Mouse (Mus musculus): ENCODE measurements around the gene Atp23. TPM values are rescaled to one million over a fixed set of nuclear protein-coding genes. Genes with fewer than 3 reads are reported as not detected.

Atp23 gene
- total and polyA plus RNA-seq, 2 experiments: 5.9 to 6.4 TPM

GRCm38 (mm10) chr10:126862193-126862592 lies 39.0 kb downstream of the Atp23 start:
- Histone ChIP-seq H3K36me3 (ENCODE audit: control insufficient read depth, insufficient read depth, low read length) (no peaks in the 10 kb centered on the region), H3K4me1 (ENCODE audit: control insufficient read depth, insufficient read depth, low read length) (no peaks in the 10 kb centered on the region), H3K4me3 (ENCODE audit: insufficient read depth, low read depth, low read length) (no peak overlapping the region), H3K9ac (ENCODE audit: low read depth, low read length) (no peak overlapping the region), H3K79me2 (ENCODE audit: control insufficient read depth, insufficient read depth, low read length) (no peaks in the 10 kb centered on the region), H3K27me3 (ENCODE audit: control insufficient read depth, insufficient read depth, low read length) (no peaks in the 10 kb centered on the region), H3K27ac (replicated peaks; ENCODE audit: insufficient read depth, low read depth, low read length) (no peak overlapping the region)
- 85% methylated on average over 12 of the region's 12 CpGs for WGBS
- no peak for DNase-seq (ENCODE audit: extremely low read depth, low read depth, low spot score)
- no peak for TF ChIP-seq POLR2A (IDR thresholded peaks at IDR 0.05; ENCODE audit: extremely low read depth, insufficient read depth, low read length)
- no peak for TF ChIP-seq CTCF (IDR thresholded peaks at IDR 0.05; ENCODE audit: low read depth, low read length)

GRCm38 (mm10) chr10:126853286-126853685 lies 47.9 kb downstream of the Atp23 start:
- Histone ChIP-seq H3K27ac (replicated peaks; ENCODE audit: insufficient read depth, low read depth, low read length) (no peak overlapping the region), H3K36me3 (ENCODE audit: control insufficient read depth, insufficient read depth, low read length) (no peaks in the 10 kb centered on the region), H3K79me2 (ENCODE audit: control insufficient read depth, insufficient read depth, low read length) (no peaks in the 10 kb centered on the region), H3K4me1 (ENCODE audit: control insufficient read depth, insufficient read depth, low read length) (no peaks in the 10 kb centered on the region), H3K27me3 (ENCODE audit: control insufficient read depth, insufficient read depth, low read length) (no peaks in the 10 kb centered on the region), H3K4me3 (ENCODE audit: insufficient read depth, low read depth, low read length) (no peak overlapping the region), H3K9ac (ENCODE audit: low read depth, low read length) (no peak overlapping the region)
- TF ChIP-seq POLR2A (IDR thresholded peaks at IDR 0.05; ENCODE audit: extremely low read depth, insufficient read depth, low read length): no peak
- peak; percentile 54 for TF ChIP-seq CTCF (IDR thresholded peaks at IDR 0.05; ENCODE audit: low read depth, low read length)
- 75% methylated on average over 10 of the region's 10 CpGs for WGBS
- DNase-seq (ENCODE audit: extremely low read depth, low read depth, low spot score): no peak

GRCm38 (mm10) chr10:126845309-126845911 lies 55.7 kb downstream of the Atp23 start:
- TF ChIP-seq POLR2A (IDR thresholded peaks at IDR 0.05; ENCODE audit: extremely low read depth, insufficient read depth, low read length): no peak
- no peak for TF ChIP-seq CTCF (IDR thresholded peaks at IDR 0.05; ENCODE audit: low read depth, low read length)
- no peak for DNase-seq (ENCODE audit: extremely low read depth, low read depth, low spot score)
- H3K27me3 ChIP-seq (ENCODE audit: control insufficient read depth, insufficient read depth, low read length): peaks cover 4% of the 10 kb centered on the region; the same call in 1 of the 2 replicates
- WGBS: 21% methylated on average over 10 of the region's 10 CpGs
- no peak overlapping the region for H3K27ac ChIP-seq (replicated peaks; ENCODE audit: insufficient read depth, low read depth, low read length)
- no peaks in the 10 kb centered on the region for H3K79me2 ChIP-seq (ENCODE audit: control insufficient read depth, insufficient read depth, low read length)
- H3K4me3 ChIP-seq (ENCODE audit: insufficient read depth, low read depth, low read length): no peak overlapping the region
- H3K4me1 ChIP-seq (ENCODE audit: control insufficient read depth, insufficient read depth, low read length): no peaks in the 10 kb centered on the region; the same call in 1 of the 2 replicates
- no peak overlapping the region for H3K9ac ChIP-seq (ENCODE audit: low read depth, low read length)
- no peaks in the 10 kb centered on the region for H3K36me3 ChIP-seq (ENCODE audit: control insufficient read depth, insufficient read depth, low read length)

GRCm38 (mm10) chr10:126844689-126845088 lies 56.5 kb downstream of the Atp23 start:
- Histone ChIP-seq H3K27me3 (ENCODE audit: control insufficient read depth, insufficient read depth, low read length) (peaks cover 4% of the 10 kb centered on the region; the same call in 1 of the 2 replicates), H3K79me2 (ENCODE audit: control insufficient read depth, insufficient read depth, low read length) (no peaks in the 10 kb centered on the region), H3K4me3 (ENCODE audit: insufficient read depth, low read depth, low read length) (no peak overlapping the region), H3K9ac (ENCODE audit: low read depth, low read length) (no peak overlapping the region), H3K27ac (replicated peaks; ENCODE audit: insufficient read depth, low read depth, low read length) (no peak overlapping the region), H3K4me1 (ENCODE audit: control insufficient read depth, insufficient read depth, low read length) (no peaks in the 10 kb centered on the region; the same call in 1 of the 2 replicates), H3K36me3 (ENCODE audit: control insufficient read depth, insufficient read depth, low read length) (no peaks in the 10 kb centered on the region)
- no peak for DNase-seq (ENCODE audit: extremely low read depth, low read depth, low spot score)
- WGBS: 39% methylated on average over 12 of the region's 12 CpGs
- no peak for TF ChIP-seq POLR2A (IDR thresholded peaks at IDR 0.05; ENCODE audit: extremely low read depth, insufficient read depth, low read length)
- TF ChIP-seq CTCF (IDR thresholded peaks at IDR 0.05; ENCODE audit: low read depth, low read length): peak; percentile 41; the same call in 1 of the 2 replicates

GRCm38 (mm10) chr10:126840266-126840665 lies 60.9 kb downstream of the Atp23 start:
- Histone ChIP-seq H3K4me3 (ENCODE audit: insufficient read depth, low read depth, low read length) (no peak overlapping the region), H3K4me1 (ENCODE audit: control insufficient read depth, insufficient read depth, low read length) (no peaks in the 10 kb centered on the region; the same call in 1 of the 2 replicates), H3K9ac (ENCODE audit: low read depth, low read length) (no peak overlapping the region), H3K27ac (replicated peaks; ENCODE audit: insufficient read depth, low read depth, low read length) (no peak overlapping the region), H3K79me2 (ENCODE audit: control insufficient read depth, insufficient read depth, low read length) (no peaks in the 10 kb centered on the region), H3K36me3 (ENCODE audit: control insufficient read depth, insufficient read depth, low read length) (no peaks in the 10 kb centered on the region), H3K27me3 (ENCODE audit: control insufficient read depth, insufficient read depth, low read length) (no peaks in the 10 kb centered on the region)
- TF ChIP-seq CTCF (IDR thresholded peaks at IDR 0.05; ENCODE audit: low read depth, low read length): no peak
- no peak for TF ChIP-seq POLR2A (IDR thresholded peaks at IDR 0.05; ENCODE audit: extremely low read depth, insufficient read depth, low read length)
- DNase-seq (ENCODE audit: extremely low read depth, low read depth, low spot score): no peak

GRCm38 (mm10) chr10:126833006-126833405 lies 68.1 kb downstream of the Atp23 start:
- no peaks in the 10 kb centered on the region for H3K36me3 ChIP-seq (ENCODE audit: control insufficient read depth, insufficient read depth, low read length)
- H3K27ac ChIP-seq (replicated peaks; ENCODE audit: insufficient read depth, low read depth, low read length): no peak overlapping the region
- H3K4me1 ChIP-seq (ENCODE audit: control insufficient read depth, insufficient read depth, low read length): no peaks in the 10 kb centered on the region
- H3K4me3 ChIP-seq (ENCODE audit: insufficient read depth, low read depth, low read length): no peak overlapping the region
- no peak overlapping the region for H3K9ac ChIP-seq (ENCODE audit: low read depth, low read length)
- 44% methylated on average over 5 of the region's 5 CpGs for WGBS
- H3K79me2 ChIP-seq (ENCODE audit: control insufficient read depth, insufficient read depth, low read length): no peaks in the 10 kb centered on the region
- H3K27me3 ChIP-seq (ENCODE audit: control insufficient read depth, insufficient read depth, low read length): no peaks in the 10 kb centered on the region
- no peak for DNase-seq (ENCODE audit: extremely low read depth, low read depth, low spot score)
- TF ChIP-seq POLR2A (IDR thresholded peaks at IDR 0.05; ENCODE audit: extremely low read depth, insufficient read depth, low read length) (no peak), CTCF (IDR thresholded peaks at IDR 0.05; ENCODE audit: low read depth, low read length) (peak; percentile 71)

Data from liver, adult 2 months (tissue).